Mouse (Mus musculus): ENCODE results near the gene Mapkapk3. TPM values are rescaled to one million over a fixed set of nuclear protein-coding genes. Genes with fewer than 3 reads are reported as not detected.

The Mapkapk3 gene
- 10 to 100 TPM; 28.2 to 31.2 TPM for total RNA-seq (2021)
- long read RNA-seq, experiment 1, transcript Mapkapk3-201 (11 exons, 2,816 nt) = major isoform, 15 of 26 reads
- long read RNA-seq, experiment 1, partial matches to known transcripts = 2 of 26 reads
- long read RNA-seq, experiment 1, other reads (novel, unspliced or antisense) = 9 of 26 reads
- long read RNA-seq, experiment 2, transcript Mapkapk3-201 (11 exons, 2,816 nt) = major isoform, 7 of 32 reads
- long read RNA-seq, experiment 2, partial matches to known transcripts = 3 of 32 reads
- long read RNA-seq, experiment 2, other reads (novel, unspliced or antisense) = 22 of 32 reads

GRCm38 (mm10) chr9:107289211-107290076, at the start of gene Mapkapk3:
Gene Mapkapk3, minus strand, starts transcription at chr9:107289877.
- intact Hi-C loops (cut with DNase I) = loop anchor here (2.0 to 5.0 kb wide), 4 partner anchors 68 to 387 kb away; no protein-coding TSS in a partner anchor
- DNase-seq = peak; percentile 73 to 87

DNA sequence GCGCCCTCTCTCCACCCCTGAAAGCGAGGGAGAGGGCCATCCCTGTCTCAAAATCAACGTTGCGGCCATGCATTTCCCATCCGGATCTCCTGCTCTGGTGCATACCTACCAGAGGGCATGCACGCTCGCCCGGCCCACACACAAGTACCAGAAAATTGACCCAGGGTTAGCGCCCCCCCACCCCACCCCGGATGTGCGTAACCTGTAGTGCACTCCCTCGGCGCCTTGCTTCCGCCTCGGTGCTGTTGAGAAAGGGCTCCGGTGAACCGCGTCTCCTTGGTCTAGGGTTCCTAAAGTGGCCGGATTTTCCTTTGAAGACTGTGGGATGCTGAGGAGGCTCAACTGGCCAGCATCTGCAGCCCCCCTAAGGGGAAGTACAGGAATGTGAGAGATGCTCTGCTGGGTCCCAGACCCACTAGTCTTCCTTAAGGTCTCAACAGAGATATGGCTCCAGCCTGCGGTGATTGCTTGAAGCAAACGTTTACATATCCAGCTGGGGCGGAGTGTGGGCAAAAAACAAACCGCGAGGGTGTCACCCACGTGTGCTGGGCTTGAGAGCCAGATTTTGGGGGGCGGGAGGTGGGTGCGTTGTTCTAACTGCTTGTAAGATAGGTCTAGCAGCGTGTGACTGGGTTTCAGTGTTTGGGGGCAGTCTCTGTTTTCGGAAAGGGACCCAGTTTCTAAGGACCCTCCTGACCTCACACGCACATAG, 48.7 kb upstream of the Mapkapk3 start, which contains the start of gene Hemk1:
Hemk1 (minus strand) TSS at position 179 of the 712 bp plus-strand sequence.
- intact Hi-C loops (cut with DNase I) = no loop called here
- DNase-seq = peak; percentile 57 to 70

DNA sequence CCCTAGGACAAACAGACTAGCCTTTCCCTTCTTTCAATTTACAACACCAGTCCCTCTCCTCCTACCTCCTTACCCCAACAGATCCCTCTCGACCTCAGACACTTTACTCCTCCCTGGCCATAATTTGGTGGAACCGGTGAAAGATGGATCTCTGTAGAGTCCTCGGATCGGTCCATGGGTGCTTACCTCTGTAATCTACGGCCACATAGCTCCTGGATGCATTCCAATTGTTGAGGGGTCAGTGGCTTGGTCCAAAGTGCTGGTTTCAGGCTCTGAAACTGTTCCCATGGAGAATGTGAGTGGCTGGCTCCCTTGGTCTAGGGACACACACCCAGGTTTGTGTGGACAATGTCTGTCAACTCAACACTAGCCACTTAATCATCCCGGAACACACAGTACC, 46.7 kb upstream of the Mapkapk3 start:
- no peak for DNase-seq

DNA sequence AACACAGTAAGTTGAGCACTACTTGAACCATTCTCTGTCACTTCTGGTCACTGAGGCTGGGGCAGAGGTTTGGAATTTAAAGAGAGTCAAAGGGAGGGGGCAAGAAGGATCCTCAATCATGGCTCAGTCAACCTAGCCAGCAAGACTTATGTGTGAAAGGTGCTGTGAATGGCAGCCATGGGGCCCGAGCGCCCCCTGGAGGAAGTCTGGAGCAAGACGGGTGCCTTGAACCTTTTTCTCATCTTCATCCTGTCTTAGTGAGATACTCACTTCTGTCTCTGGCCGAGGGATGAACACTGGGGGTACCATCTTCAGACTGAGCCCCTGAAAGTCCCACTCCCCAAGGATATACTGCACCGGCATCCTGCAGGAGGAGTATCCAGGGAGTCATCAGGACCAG, 46.2 kb upstream of the Mapkapk3 start:
- intact Hi-C loops (cut with DNase I) = loop anchor here (1.0 kb wide), 1 partner anchor 42 kb away; no protein-coding TSS in a partner anchor
- DNase-seq = peak; percentile 63 to 72

More for the DNA sequence above, 46.7 kb upstream of the Mapkapk3 start:
- intact Hi-C loops (cut with DNase I) = loop anchor here (1.0 kb wide), 1 partner anchor 42 kb away; no protein-coding TSS in a partner anchor

- intact Hi-C loops (cut with DNase I) = no loop called here
- DNase-seq = no peak
Measured at GRCm38 (mm10) chr9:107335046-107335445, 45.4 kb upstream of the Mapkapk3 start.

DNA sequence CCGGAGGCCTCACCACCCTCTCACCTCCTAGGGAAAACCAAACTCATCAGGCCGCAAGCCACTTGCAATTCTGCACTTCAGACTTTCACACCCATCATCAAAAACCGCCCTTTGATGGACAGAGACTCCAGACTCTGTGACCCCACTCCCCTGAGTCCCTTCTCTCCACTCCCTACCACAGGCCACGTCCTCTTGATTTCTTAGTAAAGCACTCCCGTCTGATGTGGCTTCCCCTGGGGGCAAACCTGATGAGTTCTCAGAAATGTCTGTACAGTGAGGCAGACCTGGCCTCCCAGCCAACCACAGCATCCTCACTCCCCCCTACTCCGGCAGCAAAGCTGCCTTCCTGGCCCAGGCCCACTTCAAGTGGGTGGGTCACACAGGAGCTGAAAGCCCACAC, 44.7 kb upstream of the Mapkapk3 start:
- intact Hi-C loops (cut with DNase I) = no loop called here
- DNase-seq = no peak

- no peak for DNase-seq
- intact Hi-C loops (cut with DNase I) = loop anchor here (2.0 kb wide), 1 partner anchor 435 kb away; no protein-coding TSS in a partner anchor
Measured at GRCm38 (mm10) chr9:107333686-107334085, 44.0 kb upstream of the Mapkapk3 start.

DNA sequence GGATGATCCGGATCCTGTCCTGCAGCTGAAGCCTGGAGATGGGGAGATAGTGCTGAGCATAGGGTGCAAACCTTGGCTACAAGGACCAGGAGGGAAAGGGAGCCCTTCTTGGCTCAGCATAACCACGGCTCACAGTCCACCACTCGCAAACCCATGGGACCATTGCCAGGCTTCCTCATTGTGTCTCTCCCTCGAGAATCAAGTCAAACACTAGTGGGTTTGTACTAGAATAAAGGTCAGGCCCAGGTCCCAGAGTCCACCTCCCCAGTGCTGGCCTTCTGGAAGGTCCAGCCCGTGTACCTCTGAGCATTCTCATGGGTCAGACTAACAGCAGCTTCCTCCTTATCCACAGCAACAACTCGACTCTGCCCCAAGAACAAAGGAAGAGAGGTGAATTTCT, 41.1 kb upstream of the Mapkapk3 start:
- intact Hi-C loops (cut with DNase I) = no loop called here
- DNase-seq = no peak

DNA sequence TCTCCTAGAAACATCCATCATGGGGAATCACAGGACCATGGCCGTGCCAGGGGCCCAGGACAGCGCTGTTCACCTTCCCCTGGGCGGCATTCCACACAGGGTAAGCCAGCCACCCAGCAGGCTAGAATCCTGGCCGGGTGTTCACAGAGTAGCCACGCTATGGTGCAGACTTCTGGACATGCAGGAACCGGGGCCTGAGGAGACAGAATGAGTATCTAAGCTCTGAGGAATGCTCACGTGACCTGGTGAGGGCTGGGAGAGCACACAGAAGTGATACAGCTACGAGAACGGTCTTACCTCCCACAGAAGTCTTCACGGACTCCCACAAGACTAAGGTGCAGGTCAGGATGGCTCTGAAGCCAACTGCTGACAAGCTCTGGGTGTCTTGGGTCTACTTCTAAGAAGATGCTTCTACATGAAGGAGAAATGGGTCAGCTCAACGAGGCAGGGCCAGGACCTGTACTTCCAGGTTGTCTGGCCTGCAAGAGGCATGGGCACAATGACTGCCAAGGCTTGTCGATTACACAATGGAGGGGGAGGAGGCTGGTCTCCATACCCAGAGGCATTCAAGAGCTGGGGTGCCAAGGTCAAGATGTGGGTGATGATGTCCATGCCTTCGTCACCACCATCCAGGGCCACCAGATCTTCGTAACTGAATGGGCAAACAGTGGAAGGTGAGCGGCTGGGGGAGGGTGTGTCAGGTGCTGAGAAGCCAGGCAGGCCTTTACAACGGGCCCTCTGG, 38.4 kb upstream of the Mapkapk3 start:
- DNase-seq = no peak
- intact Hi-C loops (cut with DNase I) = no loop called here

- intact Hi-C loops (cut with DNase I) = no loop called here
Measured at GRCm38 (mm10) chr9:107325904-107326303, 36.2 kb upstream of the Mapkapk3 start.

GRCm38 (mm10) chr9:107324799-107325561, 35.3 kb upstream of the Mapkapk3 start:
- intact Hi-C loops (cut with DNase I) = no loop called here
- DNase-seq = no peak

More at GRCm38 (mm10) chr9:107325904-107326303, 36.2 kb upstream of the Mapkapk3 start:
- DNase-seq = no peak

GRCm38 (mm10) chr9:107323558-107323957, 33.9 kb upstream of the Mapkapk3 start:
- intact Hi-C loops (cut with DNase I) = loop anchor here (1.0 kb wide), 1 partner anchor 15 kb away; no protein-coding TSS in a partner anchor

DNA sequence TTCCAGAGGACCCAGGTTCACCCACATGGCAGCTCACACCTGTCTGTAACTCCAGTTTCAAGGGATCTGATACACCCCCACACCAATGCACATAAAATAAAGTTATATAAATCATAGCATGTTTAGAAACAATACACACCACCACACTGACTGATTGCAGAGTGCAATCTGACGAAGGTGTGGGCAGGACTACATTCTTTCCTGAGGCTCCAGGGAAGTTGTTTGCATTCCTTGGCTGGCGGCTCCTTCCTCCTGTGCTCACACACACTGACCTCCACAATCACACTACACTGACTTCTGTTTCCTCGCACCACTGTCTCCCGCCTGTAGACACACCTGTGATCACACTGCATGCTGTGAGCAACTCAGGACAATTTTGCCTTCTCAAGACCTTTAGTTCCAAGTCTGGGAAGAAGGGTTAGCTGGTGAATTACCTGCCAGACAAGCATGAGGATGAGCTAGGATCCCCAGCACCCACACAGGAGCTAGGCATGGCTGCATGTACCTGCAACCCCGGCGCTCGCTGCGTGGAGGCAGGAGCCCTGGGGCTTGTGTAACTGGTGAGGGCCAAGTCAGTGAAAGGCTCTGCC, 32.9 kb upstream of the Mapkapk3 start:
- no peak for DNase-seq
- intact Hi-C loops (cut with DNase I) = loop anchor here (1.0 kb wide), 1 partner anchor 14 kb away; no protein-coding TSS in a partner anchor

More at GRCm38 (mm10) chr9:107323558-107323957, 33.9 kb upstream of the Mapkapk3 start:
- peak; percentile 79 to 90 for DNase-seq

GRCm38 (mm10) chr9:107315791-107316190, 26.1 kb upstream of the Mapkapk3 start:
- DNase-seq = no peak
- intact Hi-C loops (cut with DNase I) = no loop called here

DNA sequence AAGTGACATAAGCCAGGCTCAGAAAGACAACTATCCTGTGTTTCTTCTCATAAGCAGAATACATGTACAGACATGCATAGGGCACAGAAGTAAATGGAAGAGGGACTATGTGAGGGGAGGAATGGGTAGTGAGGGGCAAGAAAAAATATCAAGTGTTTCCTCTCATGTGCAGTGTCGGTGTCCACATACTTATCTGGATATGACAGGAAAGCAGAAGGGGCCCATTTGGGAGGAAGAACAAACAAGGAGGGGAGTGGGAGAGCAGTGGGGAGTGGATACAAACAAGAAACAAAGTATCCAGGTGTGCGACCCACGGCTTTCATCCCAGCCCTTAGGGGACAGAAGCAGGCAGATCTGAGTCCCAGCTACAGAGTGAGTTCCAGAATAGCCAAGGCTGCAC, 24.2 kb upstream of the Mapkapk3 start:
- intact Hi-C loops (cut with DNase I) = no loop called here
- no peak for DNase-seq

- intact Hi-C loops (cut with DNase I) = no loop called here
- DNase-seq = no peak
Measured at GRCm38 (mm10) chr9:107312811-107313584, 23.3 kb upstream of the Mapkapk3 start.

- intact Hi-C loops (cut with DNase I) = no loop called here
- no peak for DNase-seq
Measured at GRCm38 (mm10) chr9:107309600-107309999, 19.9 kb upstream of the Mapkapk3 start.

DNA sequence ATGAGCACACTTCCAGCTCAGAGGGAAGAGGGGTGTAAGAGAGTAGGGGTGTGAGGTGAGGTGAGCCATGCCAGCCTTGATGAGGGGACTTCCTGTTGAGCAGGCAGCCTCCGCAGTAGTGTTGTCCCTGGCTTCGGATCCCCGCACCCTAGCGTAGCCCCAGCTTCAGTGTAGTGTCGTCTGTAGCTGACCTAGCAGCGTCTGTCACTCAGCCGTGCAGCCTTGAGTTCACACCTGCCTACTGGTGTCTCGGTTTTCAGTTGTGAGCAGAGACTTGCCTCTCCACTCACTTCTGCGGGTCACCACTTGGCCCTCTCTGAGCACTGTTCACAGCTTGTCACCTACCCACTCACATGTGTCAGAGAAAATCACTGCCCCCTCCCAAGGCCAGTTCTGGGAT, 19.5 kb upstream of the Mapkapk3 start:
- no peak for DNase-seq
- intact Hi-C loops (cut with DNase I) = no loop called here

Measured in gastrocnemius, postnatal 36 days (tissue).